Mouse (Mus musculus): ENCODE measurements at regions not wholly inside any gene's neighbourhood (a gene's known extent, or its start where the extent isn't known, plus 50 kb on each side); places are given as distances from the start of the nearest gene placed in this dataset.
A peak's percentile ranks its signal among the peaks of the same experiment; 100 is the strongest.

DNA sequence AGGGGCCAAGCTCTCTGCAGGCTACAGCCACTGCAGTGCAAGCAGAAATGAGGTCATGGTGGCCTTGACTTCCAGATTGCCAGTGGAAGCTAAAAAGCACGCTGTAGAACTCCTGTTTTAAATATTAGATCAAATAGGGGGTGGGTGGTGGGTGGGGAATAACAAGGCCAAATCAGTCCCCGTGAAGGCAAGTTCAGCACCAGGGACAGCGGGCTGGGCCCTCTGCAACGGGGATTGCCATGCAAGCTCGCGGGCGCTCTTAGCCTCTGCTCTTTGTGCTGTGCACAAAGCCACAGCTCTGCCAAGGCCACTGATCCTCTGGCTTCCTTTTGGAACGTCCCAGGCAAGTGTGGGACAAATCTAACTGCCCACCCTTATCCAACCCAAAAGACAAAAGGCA lies 623.1 kb downstream of the Vrk1 start:
- no peaks in the 10 kb centered on the region for H3K27me3 ChIP-seq (ENCODE audit: insufficient read depth, low read length)
- no peak overlapping the region for H3K4me3 ChIP-seq (ENCODE audit: low read depth, low read length)
- no peak overlapping the region for H3K27ac ChIP-seq (ENCODE audit: low read depth, low read length)
- no peak overlapping the region for H3K9ac ChIP-seq
- no peaks in the 10 kb centered on the region for H3K36me3 ChIP-seq (ENCODE audit: insufficient read depth)
- no peak for ATAC-seq
- no peak overlapping the region for H3K4me2 ChIP-seq (ENCODE audit: low read depth)
- H3K4me1 ChIP-seq (ENCODE audit: insufficient read depth), result no peaks in the 10 kb centered on the region
- TF ChIP-seq CTCF (IDR thresholded peaks at IDR 0.05; ENCODE audit: low read depth), result no peak
- H3K9me3 ChIP-seq (ENCODE audit: low read length), result no peaks in the 10 kb centered on the region
- DNase-seq, result no peak
- WGBS, result 21% methylated on average over 8 of the region's 8 CpGs

DNA sequence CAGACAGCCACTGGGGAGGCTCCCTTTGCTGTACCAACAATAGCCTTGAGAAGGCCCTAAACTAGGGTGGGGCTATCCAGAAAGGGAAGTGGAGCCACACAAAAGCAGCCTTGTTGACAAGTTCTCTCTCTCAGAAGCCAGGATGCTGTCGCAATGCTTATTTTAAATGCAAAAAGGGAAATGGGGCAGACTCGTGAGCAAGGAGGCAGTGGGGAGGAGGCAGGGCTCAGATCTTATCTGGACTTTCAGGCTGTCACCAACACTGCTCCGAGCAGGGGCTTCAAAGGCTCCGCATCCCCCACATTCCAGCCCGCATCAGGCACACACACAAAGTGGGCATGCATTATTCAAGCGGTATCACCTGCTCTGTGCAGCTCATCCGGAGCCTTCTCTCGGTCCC lies 648.3 kb downstream of the Vrk1 start:
- WGBS, result 26% methylated on average over 8 of the region's 8 CpGs
- no peak overlapping the region for H3K4me2 ChIP-seq (ENCODE audit: low read depth)
- 0 out of 2 replicates have a peak, but pooled peaks cover 7% of the 10 kb centered on the region for H3K4me1 ChIP-seq (ENCODE audit: insufficient read depth)
- peak; percentile 14; the same call in 1 of the 2 replicates for ATAC-seq
- no peak overlapping the region for H3K4me3 ChIP-seq (ENCODE audit: low read depth, low read length)
- H3K36me3 ChIP-seq (ENCODE audit: insufficient read depth), result no peaks in the 10 kb centered on the region
- no peaks in the 10 kb centered on the region for H3K9me3 ChIP-seq (ENCODE audit: low read length)
- H3K27me3 ChIP-seq (ENCODE audit: insufficient read depth, low read length), result no peaks in the 10 kb centered on the region
- H3K9ac ChIP-seq, result no peak overlapping the region
- DNase-seq, result no peak
- TF ChIP-seq CTCF (IDR thresholded peaks at IDR 0.05; ENCODE audit: low read depth), result no peak
- no peak overlapping the region for H3K27ac ChIP-seq (ENCODE audit: low read depth, low read length)

DNA sequence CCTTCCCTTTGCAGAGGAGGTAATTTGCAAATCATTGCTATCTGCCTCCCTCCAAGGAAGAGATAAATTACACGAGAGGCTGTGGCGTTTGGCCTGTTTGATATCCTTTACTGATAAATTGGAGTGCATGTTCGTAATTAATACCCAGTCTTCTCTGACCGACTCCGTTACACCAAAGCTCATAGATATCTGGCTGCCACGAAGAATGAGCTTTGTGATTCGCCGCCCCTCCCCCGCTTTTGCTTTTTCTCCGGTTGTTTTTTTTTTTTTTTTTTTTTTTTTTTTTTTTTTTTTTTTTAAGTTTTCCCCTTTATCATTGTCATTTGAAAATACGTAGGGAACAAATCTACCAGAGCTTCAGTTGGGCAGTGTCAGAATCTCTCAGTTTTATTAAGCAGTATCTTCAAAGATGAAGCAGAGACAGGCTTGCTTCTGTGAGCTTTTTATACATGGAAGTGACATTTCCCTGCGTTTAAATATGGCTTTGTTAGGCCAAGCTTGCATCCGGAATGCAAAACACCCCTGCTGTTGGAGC lies 663.3 kb downstream of the Vrk1 start:
- H3K27me3 ChIP-seq (ENCODE audit: insufficient read depth, low read length), result no peaks in the 10 kb centered on the region
- ATAC-seq (no peak), DNase-seq (no peak)
- H3K27ac ChIP-seq (ENCODE audit: low read depth, low read length), result no peak overlapping the region
- H3K36me3 ChIP-seq (ENCODE audit: insufficient read depth), result no peaks in the 10 kb centered on the region
- H3K9me3 ChIP-seq (ENCODE audit: low read length), result no peaks in the 10 kb centered on the region
- H3K4me1 ChIP-seq (ENCODE audit: insufficient read depth), result no peaks in the 10 kb centered on the region
- WGBS, result 28% methylated on average over 13 of the region's 13 CpGs
- no peak overlapping the region for H3K9ac ChIP-seq
- no peak for TF ChIP-seq CTCF (IDR thresholded peaks at IDR 0.05; ENCODE audit: low read depth)
- H3K4me2 ChIP-seq (ENCODE audit: low read depth), result no peak overlapping the region
- H3K4me3 ChIP-seq (ENCODE audit: low read depth, low read length), result no peak overlapping the region

DNA sequence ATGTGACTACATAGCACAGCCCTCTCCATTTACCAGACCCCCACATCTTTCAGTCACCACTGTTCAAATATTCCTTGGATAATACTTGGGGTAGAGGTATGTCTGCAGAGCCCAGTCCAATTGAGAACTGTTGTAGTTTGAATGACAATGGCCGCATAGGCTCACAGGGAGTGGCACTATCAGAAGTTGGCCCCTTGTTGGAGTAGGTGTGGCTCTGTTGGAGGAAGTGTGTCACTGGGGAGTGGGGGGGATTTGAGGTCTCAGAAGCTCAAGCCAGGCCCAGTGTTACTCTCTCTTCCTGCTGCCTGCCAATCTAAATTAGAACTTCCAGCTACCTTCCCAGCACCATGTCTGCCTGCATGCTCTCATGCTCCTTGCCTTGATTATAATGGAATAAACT lies 664.7 kb downstream of the Vrk1 start:
- no peak for TF ChIP-seq CTCF (IDR thresholded peaks at IDR 0.05; ENCODE audit: low read depth)
- H3K27me3 ChIP-seq (ENCODE audit: insufficient read depth, low read length), result no peaks in the 10 kb centered on the region
- WGBS, result 97% methylated on average over 1 of the region's 1 CpGs
- H3K9ac ChIP-seq, result no peak overlapping the region
- H3K4me2 ChIP-seq (ENCODE audit: low read depth), result no peak overlapping the region
- no peak for DNase-seq
- H3K4me1 ChIP-seq (ENCODE audit: insufficient read depth), result no peaks in the 10 kb centered on the region
- no peaks in the 10 kb centered on the region for H3K9me3 ChIP-seq (ENCODE audit: low read length)
- H3K36me3 ChIP-seq (ENCODE audit: insufficient read depth), result no peaks in the 10 kb centered on the region
- H3K27ac ChIP-seq (ENCODE audit: low read depth, low read length), result no peak overlapping the region
- H3K4me3 ChIP-seq (ENCODE audit: low read depth, low read length), result no peak overlapping the region
- ATAC-seq, result no peak

DNA sequence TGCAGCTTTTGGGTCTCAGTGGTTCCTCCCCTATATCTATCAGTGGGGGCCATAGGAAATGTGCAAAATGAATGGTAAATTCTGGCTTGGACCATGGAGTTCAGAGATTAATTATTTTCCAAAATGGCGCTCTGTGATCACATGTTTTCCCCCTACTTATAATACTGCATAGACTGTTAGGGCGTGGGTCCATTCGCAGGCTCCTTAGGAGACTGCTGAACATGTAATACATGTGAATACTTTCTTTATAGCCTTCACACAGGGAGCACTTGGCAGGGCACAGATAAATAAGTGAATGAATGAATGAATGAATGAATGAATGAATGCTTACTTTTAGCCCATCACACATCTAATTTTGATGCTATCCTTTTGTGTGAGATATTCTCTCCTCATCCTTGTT lies 666.1 kb downstream of the Vrk1 start:
- Histone ChIP-seq H3K4me1 (ENCODE audit: insufficient read depth) (no peaks in the 10 kb centered on the region), H3K4me3 (ENCODE audit: low read depth, low read length) (no peak overlapping the region), H3K27ac (ENCODE audit: low read depth, low read length) (no peak overlapping the region), H3K27me3 (ENCODE audit: insufficient read depth, low read length) (no peaks in the 10 kb centered on the region), H3K36me3 (ENCODE audit: insufficient read depth) (no peaks in the 10 kb centered on the region), H3K9me3 (ENCODE audit: low read length) (no peaks in the 10 kb centered on the region), H3K9ac (no peak overlapping the region), H3K4me2 (ENCODE audit: low read depth) (no peak overlapping the region)
- no peak for TF ChIP-seq CTCF (IDR thresholded peaks at IDR 0.05; ENCODE audit: low read depth)
- ATAC-seq (no peak), DNase-seq (no peak)
- 95% methylated on average over 3 of the region's 3 CpGs for WGBS

DNA sequence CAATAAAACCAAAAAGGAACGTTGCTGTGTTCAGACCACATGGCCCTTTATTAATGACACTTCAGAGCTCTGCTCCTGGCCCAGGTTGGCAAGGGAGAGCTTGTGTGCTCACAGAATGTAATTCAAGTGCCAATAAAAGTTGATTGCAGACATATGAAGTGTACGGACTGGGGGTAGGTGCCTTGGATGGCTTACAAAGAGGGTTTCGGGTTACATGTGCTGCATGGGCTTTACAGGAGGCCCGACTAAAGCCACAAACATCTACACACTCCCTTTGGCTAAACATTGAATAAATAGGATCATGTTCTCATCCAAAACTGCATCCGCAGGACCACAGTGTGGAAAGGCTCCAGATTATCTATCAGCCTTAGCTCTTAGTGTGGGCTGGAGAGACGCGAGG lies 666.5 kb downstream of the Vrk1 start:
- 51% methylated on average over 7 of the region's 7 CpGs for WGBS

DNA sequence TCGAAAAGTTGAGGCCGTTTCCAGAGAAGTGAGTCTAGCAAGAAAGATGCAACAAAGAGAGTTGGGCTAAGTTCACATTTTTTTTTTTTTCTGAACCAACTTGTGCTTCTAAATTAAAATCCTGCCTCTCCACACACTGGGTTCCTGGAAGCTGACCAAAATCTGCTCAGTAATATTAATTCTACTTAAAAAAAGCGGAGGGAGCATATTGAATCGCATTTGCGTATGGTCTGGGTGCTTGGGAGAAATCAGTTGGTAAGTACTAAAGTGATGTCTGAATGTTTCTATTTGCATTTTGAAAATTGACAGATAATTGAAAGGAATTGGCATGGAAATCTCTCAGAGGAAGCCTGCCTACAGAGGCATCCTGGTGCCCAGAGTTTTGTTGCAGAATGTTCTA lies 676.0 kb downstream of the Vrk1 start:
- Histone ChIP-seq H3K27me3 (ENCODE audit: insufficient read depth, low read length) (no peaks in the 10 kb centered on the region), H3K9me3 (ENCODE audit: low read length) (no peaks in the 10 kb centered on the region), H3K4me3 (ENCODE audit: low read depth, low read length) (no peak overlapping the region), H3K27ac (ENCODE audit: low read depth, low read length) (no peak overlapping the region), H3K36me3 (ENCODE audit: insufficient read depth) (no peaks in the 10 kb centered on the region), H3K4me2 (ENCODE audit: low read depth) (no peak overlapping the region), H3K4me1 (ENCODE audit: insufficient read depth) (peaks cover 8% of the 10 kb centered on the region), H3K9ac (no peak overlapping the region)
- TF ChIP-seq CTCF (IDR thresholded peaks at IDR 0.05; ENCODE audit: low read depth), result no peak
- peak; percentile 57 for DNase-seq
- 57% methylated on average over 5 of the region's 5 CpGs for WGBS
- no peak for ATAC-seq

More for the DNA sequence above, 666.5 kb downstream of the Vrk1 start:
- H3K27ac ChIP-seq (ENCODE audit: low read depth, low read length), result no peak overlapping the region
- ATAC-seq (no peak), DNase-seq (no peak)
- H3K9ac ChIP-seq, result no peak overlapping the region
- H3K4me2 ChIP-seq (ENCODE audit: low read depth), result no peak overlapping the region
- H3K36me3 ChIP-seq (ENCODE audit: insufficient read depth), result no peaks in the 10 kb centered on the region
- H3K4me1 ChIP-seq (ENCODE audit: insufficient read depth), result no peaks in the 10 kb centered on the region
- no peaks in the 10 kb centered on the region for H3K9me3 ChIP-seq (ENCODE audit: low read length)
- H3K4me3 ChIP-seq (ENCODE audit: low read depth, low read length), result no peak overlapping the region
- H3K27me3 ChIP-seq (ENCODE audit: insufficient read depth, low read length), result no peaks in the 10 kb centered on the region
- no peak for TF ChIP-seq CTCF (IDR thresholded peaks at IDR 0.05; ENCODE audit: low read depth)
